Mouse (Mus musculus) stomach, postnatal 0 days (tissue): ENCODE measurements around the gene Fpgs.

ENCODE experiments used
- CTCF ChIP-seq: IDR thresholded peaks from 2 replicates; pipeline ENCODE4 v1.5.1; 2016; ENCODE audit warnings: antibody characterized with exemption, low read depth, mild to moderate bottlenecking, moderate library complexity
- EP300 ChIP-seq: optimal IDR thresholded peaks from 2 replicates; pipeline ENCODE3; 2016; ENCODE audit warnings: antibody characterized with exemption

- TF ChIP-seq CTCF (peak; percentile 54), EP300 (no peak)
These were observed 48.2 kb upstream of the Fpgs start for GRCm38 (mm10) chr2:32752181-32752580.
